Mouse (Mus musculus) stomach, postnatal 0 days (tissue): ENCODE data around the gene Nkx2-1.

Source experiments
- CTCF ChIP-seq: IDR thresholded peaks from 2 replicates; pipeline ENCODE4 v1.5.1; 2016; ENCODE audit warnings: antibody characterized with exemption, low read depth, mild to moderate bottlenecking, moderate library complexity
- EP300 ChIP-seq: optimal IDR thresholded peaks from 2 replicates; pipeline ENCODE3; 2016; ENCODE audit warnings: antibody characterized with exemption

DNA sequence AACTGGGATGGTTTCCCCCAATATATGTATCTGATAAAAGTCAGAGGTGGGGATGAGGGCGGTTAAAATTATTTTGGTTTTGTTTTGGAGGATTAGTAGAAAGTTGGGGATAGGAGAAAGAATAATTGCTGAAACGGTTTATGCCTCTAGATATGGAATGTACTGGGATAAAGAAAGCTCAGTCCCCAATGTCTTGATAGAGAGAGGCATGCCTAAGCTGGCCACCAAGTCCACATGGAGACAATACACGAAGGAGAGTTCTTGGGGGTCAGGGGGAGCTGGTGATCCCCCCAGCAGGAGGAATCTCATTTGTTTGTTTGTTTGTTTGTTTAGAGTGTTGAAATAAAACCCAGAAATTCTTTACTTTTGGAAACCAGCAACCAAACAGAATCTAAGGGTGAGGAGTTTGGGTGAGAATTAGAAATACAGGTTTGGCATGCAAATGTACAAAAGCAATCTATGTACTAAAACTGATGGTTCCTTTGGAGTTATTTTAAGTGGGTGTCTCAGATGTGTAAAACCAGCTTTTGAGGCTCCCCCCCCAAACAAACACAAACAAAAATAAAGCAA is 5.6 kb downstream of the Nkx2-1 start:
- TF ChIP-seq CTCF: no peak
- TF ChIP-seq EP300: no peak
